Mouse (Mus musculus): ENCODE measurements around the gene Grb2.

Grb2 gene

DNA sequence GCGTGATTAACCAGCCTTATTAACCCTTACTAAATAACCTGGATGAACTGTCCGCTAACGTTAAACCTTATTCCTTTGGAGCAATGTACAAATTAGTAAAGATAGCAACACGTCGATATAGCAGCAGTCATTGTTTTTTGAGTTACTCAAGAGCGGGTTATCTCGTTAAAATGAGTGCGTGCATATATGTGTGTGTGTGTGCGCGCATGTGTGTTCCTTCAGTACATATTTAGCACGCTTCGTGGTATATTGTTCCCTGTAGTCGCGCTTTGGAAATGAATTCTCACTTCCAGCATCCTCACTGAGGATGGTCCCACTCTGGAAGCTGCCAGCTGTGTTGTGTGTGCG is 105.3 kb downstream of the Grb2 start:
- no peak for DNase-seq

DNA sequence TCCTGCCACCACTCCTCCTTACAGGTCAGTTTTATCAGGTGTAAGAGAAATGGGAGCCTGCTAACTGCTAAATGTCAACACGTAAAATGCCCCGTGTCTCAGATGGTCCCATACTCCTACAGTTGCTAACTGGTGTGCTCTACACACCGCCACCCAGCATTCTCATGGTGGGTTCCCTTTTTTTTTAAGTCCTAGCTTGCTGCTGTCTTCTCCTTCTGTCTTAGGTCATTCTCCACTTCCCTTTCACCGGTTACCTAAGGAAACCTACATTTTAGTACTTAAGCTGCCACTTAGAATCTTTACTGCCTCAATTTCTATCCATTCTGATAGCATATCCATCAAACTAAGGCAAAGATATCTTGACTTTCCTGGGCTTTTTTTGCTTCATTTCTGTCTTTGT is 107.2 kb downstream of the Grb2 start:
- DNase-seq: peak in 1 of 2 experiments; percentile 19

DNA sequence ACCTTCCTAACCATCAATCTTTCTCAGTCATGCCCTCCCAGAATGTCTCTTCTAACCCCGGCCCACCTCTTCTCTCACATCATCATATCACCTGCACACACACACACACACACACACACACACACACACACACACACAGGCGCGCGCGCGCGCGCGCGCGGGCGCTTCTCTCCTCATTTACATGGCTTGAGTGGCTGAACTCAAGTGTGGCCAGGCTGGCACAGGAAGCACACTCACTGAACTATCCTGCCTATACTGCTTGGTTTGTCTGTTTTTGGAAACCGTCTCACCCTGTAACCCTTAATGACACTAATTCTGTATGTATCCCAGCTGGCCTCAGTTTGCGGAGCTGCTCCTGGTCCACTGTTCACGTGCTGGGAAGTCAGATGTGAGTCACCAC is 107.7 kb downstream of the Grb2 start:
- DNase-seq: peak; percentile 26 to 35

DNA sequence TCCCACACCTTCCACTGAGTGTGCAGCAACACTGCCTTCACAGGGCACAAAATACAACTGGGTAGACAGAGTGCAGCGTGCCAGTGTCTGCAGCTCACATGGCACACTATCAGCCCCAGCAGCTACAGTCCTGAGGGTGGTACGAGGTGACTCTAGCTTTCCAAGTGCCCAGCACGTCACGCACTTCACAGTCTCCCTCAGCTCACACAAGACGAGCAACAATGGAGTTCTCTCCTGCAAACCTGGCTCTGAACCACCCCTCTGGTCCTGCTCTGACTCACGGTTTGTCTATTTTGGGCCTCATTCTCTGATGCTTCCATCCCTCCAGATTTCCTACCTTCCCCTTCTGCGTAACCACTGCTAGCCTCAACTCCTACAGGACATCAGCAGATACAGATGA is 108.7 kb downstream of the Grb2 start:
- no peak for DNase-seq

DNA sequence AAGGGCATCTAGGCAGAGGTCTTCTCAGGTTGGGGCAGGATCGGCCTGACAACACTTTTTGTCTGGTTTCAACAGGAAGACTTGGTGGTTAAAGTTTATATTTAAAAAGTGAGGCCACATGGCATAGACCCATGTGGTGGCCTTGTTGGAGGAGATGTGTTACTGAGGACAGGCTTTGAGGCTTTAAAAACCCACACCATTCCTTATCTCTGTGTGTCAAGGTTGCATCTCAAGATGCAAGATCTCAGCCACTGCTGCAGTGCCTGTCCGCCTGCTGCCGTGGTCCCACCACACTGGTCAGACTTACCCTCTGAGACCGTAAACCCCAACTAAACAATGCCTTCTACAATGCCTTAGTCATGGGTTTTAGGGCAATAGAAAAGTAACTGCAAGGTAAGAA is 110.1 kb downstream of the Grb2 start:
- no peak for DNase-seq

DNA sequence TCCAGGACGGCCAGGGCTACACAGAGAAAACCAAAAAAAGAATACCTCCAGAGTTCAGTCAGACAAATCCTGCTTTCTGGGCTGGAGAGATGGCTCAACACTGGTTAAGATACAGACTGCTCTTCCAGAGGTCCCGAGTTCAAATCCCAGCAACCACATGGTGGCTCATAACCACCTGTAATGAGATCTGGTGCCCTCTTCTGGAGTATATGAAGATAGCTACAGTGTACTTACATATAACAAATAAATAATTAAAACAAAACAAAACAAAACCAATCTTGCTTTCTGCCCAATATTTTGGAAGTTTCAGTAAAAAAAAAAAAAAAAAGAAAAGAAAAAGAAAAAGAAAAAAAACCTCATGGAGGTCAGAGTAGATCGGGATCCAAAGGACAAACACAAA is 113.2 kb downstream of the Grb2 start:
- DNase-seq: no peak

Measured in B cell, adult 2 months (primary cell).